Mouse (Mus musculus): Measurements from ENCODE around the gene Ptprk. TPM values are rescaled to one million over a fixed set of nuclear protein-coding genes. Genes with fewer than 3 reads are reported as not detected.

The Ptprk gene
- polyA plus RNA-seq, 2 experiments: 3.0 to 3.3 TPM

GRCm38 (mm10) chr10:28161306-28161705 lies 86.7 kb downstream of the Ptprk start:
- TF ChIP-seq CTCF (IDR thresholded peaks at IDR 0.05; ENCODE audit: low read depth): no peak
- no peak for TF ChIP-seq EP300 (IDR thresholded peaks at IDR 0.05; ENCODE audit: low read depth)
- no peak overlapping the region for H3K27ac ChIP-seq
- DNase-seq (ENCODE audit: low read depth in 3 of 3, low spot score in 3 of 3) (no peak), ATAC-seq (ENCODE audit: insufficient read depth) (no peak)
- H3K27me3 ChIP-seq (ENCODE audit: control insufficient read depth, insufficient read depth, low read length): no peaks in the 10 kb centered on the region
- no peaks in the 10 kb centered on the region for H3K4me1 ChIP-seq (replicated peaks; ENCODE audit: control insufficient read depth in 2 of 2, insufficient read depth in 2 of 2, low read length in 1 of 2)
- H3K4me3 ChIP-seq (ENCODE audit: insufficient read depth in 1 of 2, low read depth in 2 of 2, low read length in 2 of 2): no peak overlapping the region
- no peak overlapping the region for H3K9ac ChIP-seq (replicated peaks)
- no peak overlapping the region for H3K4me2 ChIP-seq (ENCODE audit: low read depth)
- H3K36me3 ChIP-seq (replicated peaks; ENCODE audit: control insufficient read depth, insufficient read depth, low read depth): no peaks in the 10 kb centered on the region
- no peaks in the 10 kb centered on the region for H3K9me3 ChIP-seq (ENCODE audit: control insufficient read depth, low read length)

GRCm38 (mm10) chr10:28164250-28164649 lies 89.6 kb downstream of the Ptprk start:
- ATAC-seq (ENCODE audit: insufficient read depth): no peak
- H3K4me3 ChIP-seq (ENCODE audit: insufficient read depth in 1 of 2, low read depth in 2 of 2, low read length in 2 of 2): no peak overlapping the region
- no peak overlapping the region for H3K9ac ChIP-seq (replicated peaks)
- H3K4me1 ChIP-seq (replicated peaks; ENCODE audit: control insufficient read depth in 2 of 2, insufficient read depth in 2 of 2, low read length in 1 of 2): no peaks in the 10 kb centered on the region
- no peak for DNase-seq (ENCODE audit: low read depth in 3 of 3, low spot score in 3 of 3)
- H3K27ac ChIP-seq: no peak overlapping the region
- H3K9me3 ChIP-seq (ENCODE audit: control insufficient read depth, low read length): no peaks in the 10 kb centered on the region
- no peak overlapping the region for H3K4me2 ChIP-seq (ENCODE audit: low read depth)
- no peaks in the 10 kb centered on the region for H3K27me3 ChIP-seq (ENCODE audit: control insufficient read depth, insufficient read depth, low read length)
- H3K36me3 ChIP-seq (replicated peaks; ENCODE audit: control insufficient read depth, insufficient read depth, low read depth): no peaks in the 10 kb centered on the region
- TF ChIP-seq CTCF (IDR thresholded peaks at IDR 0.05; ENCODE audit: low read depth): no peak
- no peak for TF ChIP-seq EP300 (IDR thresholded peaks at IDR 0.05; ENCODE audit: low read depth)

- no peak overlapping the region for H3K4me3 ChIP-seq (ENCODE audit: insufficient read depth in 1 of 2, low read depth in 2 of 2, low read length in 2 of 2)
- no peaks in the 10 kb centered on the region for H3K27me3 ChIP-seq (ENCODE audit: control insufficient read depth, insufficient read depth, low read length)
- H3K9me3 ChIP-seq (ENCODE audit: control insufficient read depth, low read length): no peaks in the 10 kb centered on the region
- H3K27ac ChIP-seq: no peak overlapping the region
- H3K36me3 ChIP-seq (replicated peaks; ENCODE audit: control insufficient read depth, insufficient read depth, low read depth): no peaks in the 10 kb centered on the region
- H3K9ac ChIP-seq (replicated peaks): no peak overlapping the region
- no peaks in the 10 kb centered on the region for H3K4me1 ChIP-seq (replicated peaks; ENCODE audit: control insufficient read depth in 2 of 2, insufficient read depth in 2 of 2, low read length in 1 of 2)
- no peak for DNase-seq (ENCODE audit: low read depth in 3 of 3, low spot score in 3 of 3)
- TF ChIP-seq CTCF (IDR thresholded peaks at IDR 0.05; ENCODE audit: low read depth) (no peak), EP300 (IDR thresholded peaks at IDR 0.05; ENCODE audit: low read depth) (no peak)
- no peak for ATAC-seq (ENCODE audit: insufficient read depth)
- H3K4me2 ChIP-seq (ENCODE audit: low read depth): no peak overlapping the region
Measured at GRCm38 (mm10) chr10:28164746-28165145, 90.1 kb downstream of the Ptprk start.

GRCm38 (mm10) chr10:28166610-28167009 lies 92.0 kb downstream of the Ptprk start:
- Histone ChIP-seq H3K4me3 (ENCODE audit: insufficient read depth in 1 of 2, low read depth in 2 of 2, low read length in 2 of 2) (no peak overlapping the region), H3K4me2 (ENCODE audit: low read depth) (no peak overlapping the region), H3K9ac (replicated peaks) (no peak overlapping the region), H3K9me3 (ENCODE audit: control insufficient read depth, low read length) (no peaks in the 10 kb centered on the region), H3K4me1 (replicated peaks; ENCODE audit: control insufficient read depth in 2 of 2, insufficient read depth in 2 of 2, low read length in 1 of 2) (no peaks in the 10 kb centered on the region), H3K27me3 (ENCODE audit: control insufficient read depth, insufficient read depth, low read length) (no peaks in the 10 kb centered on the region), H3K27ac (no peak overlapping the region), H3K36me3 (replicated peaks; ENCODE audit: control insufficient read depth, insufficient read depth, low read depth) (no peaks in the 10 kb centered on the region)
- TF ChIP-seq CTCF (IDR thresholded peaks at IDR 0.05; ENCODE audit: low read depth) (no peak), EP300 (IDR thresholded peaks at IDR 0.05; ENCODE audit: low read depth) (no peak)
- WGBS (ENCODE audit: insufficient replicate concordance): 69% methylated on average over 1 of the region's 1 CpGs
- no peak for ATAC-seq (ENCODE audit: insufficient read depth)
- no peak for DNase-seq (ENCODE audit: low read depth in 3 of 3, low spot score in 3 of 3)

GRCm38 (mm10) chr10:28167097-28167496 lies 92.5 kb downstream of the Ptprk start:
- no peak overlapping the region for H3K4me2 ChIP-seq (ENCODE audit: low read depth)
- H3K36me3 ChIP-seq (replicated peaks; ENCODE audit: control insufficient read depth, insufficient read depth, low read depth): no peaks in the 10 kb centered on the region
- no peak for TF ChIP-seq EP300 (IDR thresholded peaks at IDR 0.05; ENCODE audit: low read depth)
- no peak for TF ChIP-seq CTCF (IDR thresholded peaks at IDR 0.05; ENCODE audit: low read depth)
- no peak overlapping the region for H3K9ac ChIP-seq (replicated peaks)
- H3K4me3 ChIP-seq (ENCODE audit: insufficient read depth in 1 of 2, low read depth in 2 of 2, low read length in 2 of 2): no peak overlapping the region
- no peaks in the 10 kb centered on the region for H3K27me3 ChIP-seq (ENCODE audit: control insufficient read depth, insufficient read depth, low read length)
- WGBS (ENCODE audit: insufficient replicate concordance): 53% methylated on average over 2 of the region's 2 CpGs
- ATAC-seq (ENCODE audit: insufficient read depth) (no peak), DNase-seq (ENCODE audit: low read depth in 3 of 3, low spot score in 3 of 3) (no peak)
- no peak overlapping the region for H3K27ac ChIP-seq
- H3K4me1 ChIP-seq (replicated peaks; ENCODE audit: control insufficient read depth in 2 of 2, insufficient read depth in 2 of 2, low read length in 1 of 2): no peaks in the 10 kb centered on the region
- H3K9me3 ChIP-seq (ENCODE audit: control insufficient read depth, low read length): no peaks in the 10 kb centered on the region

- H3K36me3 ChIP-seq (replicated peaks; ENCODE audit: control insufficient read depth, insufficient read depth, low read depth): no peaks in the 10 kb centered on the region
- H3K4me1 ChIP-seq (replicated peaks; ENCODE audit: control insufficient read depth in 2 of 2, insufficient read depth in 2 of 2, low read length in 1 of 2): no peaks in the 10 kb centered on the region
- H3K27ac ChIP-seq: no peak overlapping the region
- DNase-seq (ENCODE audit: low read depth in 3 of 3, low spot score in 3 of 3): no peak
- TF ChIP-seq CTCF (IDR thresholded peaks at IDR 0.05; ENCODE audit: low read depth) (no peak), EP300 (IDR thresholded peaks at IDR 0.05; ENCODE audit: low read depth) (no peak)
- H3K27me3 ChIP-seq (ENCODE audit: control insufficient read depth, insufficient read depth, low read length): no peaks in the 10 kb centered on the region
- H3K9me3 ChIP-seq (ENCODE audit: control insufficient read depth, low read length): no peaks in the 10 kb centered on the region
- no peak overlapping the region for H3K4me2 ChIP-seq (ENCODE audit: low read depth)
- H3K9ac ChIP-seq (replicated peaks): no peak overlapping the region
- no peak for ATAC-seq (ENCODE audit: insufficient read depth)
- no peak overlapping the region for H3K4me3 ChIP-seq (ENCODE audit: insufficient read depth in 1 of 2, low read depth in 2 of 2, low read length in 2 of 2)
- 32% methylated on average over 1 of the region's 1 CpGs for WGBS (ENCODE audit: insufficient replicate concordance)
Measured at GRCm38 (mm10) chr10:28171196-28171595, 96.6 kb downstream of the Ptprk start.
